In the genomic region with DNA sequence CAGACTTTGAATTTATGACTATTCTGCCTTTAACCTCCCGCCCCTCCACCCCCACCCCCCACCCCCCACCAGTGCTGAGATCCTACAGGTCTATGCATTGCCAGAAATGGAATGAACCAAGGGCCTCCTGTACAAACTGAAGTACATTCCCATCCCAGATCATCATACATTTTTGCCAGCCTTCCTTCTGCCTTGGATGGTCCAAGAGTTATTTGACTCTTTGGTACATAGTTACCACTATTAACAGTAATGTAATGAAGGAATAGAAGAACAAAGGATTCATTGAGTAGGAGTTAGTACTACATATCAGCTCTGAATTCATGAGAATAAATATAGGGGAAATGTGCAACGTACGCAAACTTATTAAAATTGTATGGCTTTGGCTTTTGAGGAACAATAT, we compare ENCODE assay signal across 7 mouse cellular contexts. TPM values are rescaled to one million over a fixed set of nuclear protein-coding genes. Genes with fewer than 3 reads are reported as not detected.
DNase-seq lines count a peak whose midpoint lies in the region; ATAC-seq and TF ChIP-seq lines count a peak whose summit lies in the region.

No protein-coding gene starts in this region.

- no peak for TF ChIP-seq POLR2A in lung, adult 2 months (IDR thresholded peaks at IDR 0.05; ENCODE audit: borderline replicate concordance, extremely low read depth, low read depth, low read length)

- peak; percentile 47; the same call in 1 of the 2 replicates for ATAC-seq in lung, embryonic 15.5 days (ENCODE audit: borderline replicate concordance, extremely low read depth, low FRiP score, low TSS enrichment)
- peak; percentile 19 for ATAC-seq in forebrain, postnatal 0 days
- 0 out of 2 replicates have a peak, but pooled peaks have one; percentile 2 for ATAC-seq in liver, embryonic 13.5 days (ENCODE audit: low read depth)
- ATAC-seq in stomach, embryonic 16.5 days (ENCODE audit: insufficient read depth, low FRiP score), result peak; percentile 23; the same call in 1 of the 2 replicates

- H3K4me1 ChIP-seq in lung, embryonic 15.5 days, result peaks cover 13% of the 10 kb centered on the region
- H3K4me1 ChIP-seq in lung, adult 2 months (ENCODE audit: control insufficient read depth, insufficient read depth, low read length), result peaks cover 9% of the 10 kb centered on the region
- H3K4me1 ChIP-seq in forebrain, postnatal 0 days (ENCODE audit: insufficient read depth), result peaks cover 11% of the 10 kb centered on the region
- peaks cover 25% of the 10 kb centered on the region for H3K4me1 ChIP-seq in liver, embryonic 13.5 days (replicated peaks)
- H3K4me1 ChIP-seq in stomach, embryonic 16.5 days (ENCODE audit: control insufficient read depth, insufficient read depth, low read length), result peaks cover 7% of the 10 kb centered on the region

- H3K4me3 ChIP-seq in lung, embryonic 15.5 days, result peak overlapping the region; percentile 83
- H3K4me3 ChIP-seq in lung, adult 2 months (replicated peaks; ENCODE audit: extremely low read depth, low read depth, low read length), result no peak overlapping the region
- peak overlapping the region; percentile 99; the same call in 1 of the 2 replicates for H3K4me3 ChIP-seq in forebrain, postnatal 0 days (ENCODE audit: low read depth, low read length)
- H3K4me3 ChIP-seq in liver, embryonic 13.5 days (replicated peaks), result no peak overlapping the region
- peak overlapping the region; percentile 99; the same call in 1 of the 2 replicates for H3K4me3 ChIP-seq in stomach, embryonic 16.5 days (replicated peaks; ENCODE audit: low read length)

- peak overlapping the region; percentile 81; the same call in 1 of the 2 replicates for H3K4me2 ChIP-seq in lung, embryonic 15.5 days
- H3K4me2 ChIP-seq in forebrain, postnatal 0 days (ENCODE audit: low read depth), result peak overlapping the region; percentile 37
- peak overlapping the region; percentile 19; the same call in 1 of the 2 replicates for H3K4me2 ChIP-seq in liver, embryonic 13.5 days
- H3K4me2 ChIP-seq in stomach, embryonic 16.5 days (ENCODE audit: low read depth, low read length), result peak overlapping the region; percentile 31

- no peak for DNase-seq in lung, adult 2 months
- no peak for DNase-seq in forebrain, postnatal 0 days
- DNase-seq in liver, embryonic 13.5 days, result no peak
- DNase-seq in frontal cortex, postnatal 10 days (ENCODE audit: low spot score in 2 of 2), result no peak
- no peak for DNase-seq in embryo, embryonic 9.5 days (ENCODE audit: extremely low spot score)

- no peaks in the 10 kb centered on the region for H3K9me3 ChIP-seq in lung, embryonic 15.5 days
- no peaks in the 10 kb centered on the region for H3K9me3 ChIP-seq in forebrain, postnatal 0 days (ENCODE audit: low read length)
- H3K9me3 ChIP-seq in liver, embryonic 13.5 days (replicated peaks), result no peaks in the 10 kb centered on the region
- no peaks in the 10 kb centered on the region for H3K9me3 ChIP-seq in stomach, embryonic 16.5 days (replicated peaks; ENCODE audit: control insufficient read depth, low read length)

- peaks cover 19% of the 10 kb centered on the region for H3K36me3 ChIP-seq in lung, embryonic 15.5 days
- H3K36me3 ChIP-seq in forebrain, postnatal 0 days (ENCODE audit: insufficient read depth), result peaks cover 19% of the 10 kb centered on the region
- peaks cover 34% of the 10 kb centered on the region for H3K36me3 ChIP-seq in liver, embryonic 13.5 days
- H3K36me3 ChIP-seq in stomach, embryonic 16.5 days (ENCODE audit: control insufficient read depth, insufficient read depth, low read length), result peaks cover 11% of the 10 kb centered on the region; the same call in 1 of the 2 replicates

- no peak overlapping the region for H3K27ac ChIP-seq in lung, embryonic 15.5 days
- peak overlapping the region; percentile 67; the same call in 1 of the 2 replicates for H3K27ac ChIP-seq in forebrain, postnatal 0 days (ENCODE audit: low read depth, low read length)
- no peak overlapping the region for H3K27ac ChIP-seq in liver, embryonic 13.5 days
- H3K27ac ChIP-seq in stomach, embryonic 16.5 days (ENCODE audit: low read length), result no peak overlapping the region

- no peak overlapping the region for H3K9ac ChIP-seq in lung, embryonic 15.5 days
- no peak overlapping the region for H3K9ac ChIP-seq in forebrain, postnatal 0 days
- H3K9ac ChIP-seq in liver, embryonic 13.5 days, result no peak overlapping the region
- no peak overlapping the region for H3K9ac ChIP-seq in stomach, embryonic 16.5 days (ENCODE audit: low read length)

- no peaks in the 10 kb centered on the region for H3K27me3 ChIP-seq in lung, embryonic 15.5 days
- H3K27me3 ChIP-seq in forebrain, postnatal 0 days (ENCODE audit: insufficient read depth, low read length), result no peaks in the 10 kb centered on the region
- 0 out of 2 replicates have a peak, but pooled peaks cover 4% of the 10 kb centered on the region for H3K27me3 ChIP-seq in liver, embryonic 13.5 days
- no peaks in the 10 kb centered on the region for H3K27me3 ChIP-seq in stomach, embryonic 16.5 days (ENCODE audit: control insufficient read depth, insufficient read depth, low read length)

- no peak for TF ChIP-seq CTCF in lung, adult 2 months (IDR thresholded peaks at IDR 0.05; ENCODE audit: insufficient read depth, low read length)
- TF ChIP-seq CTCF in forebrain, postnatal 0 days (IDR thresholded peaks at IDR 0.05; ENCODE audit: low read depth), result no peak

- whole genome bisulfite sequencing in lung, embryonic 15.5 days, result 20% methylated on average over 3 of the region's 3 CpGs
- WGBS in lung, adult 2 months, result 21% methylated on average over 3 of the region's 3 CpGs
- WGBS in forebrain, postnatal 0 days, result 19% methylated on average over 3 of the region's 3 CpGs
- WGBS in liver, embryonic 13.5 days (ENCODE audit: insufficient replicate concordance), result 23% methylated on average over 3 of the region's 3 CpGs
- 27% methylated on average over 3 of the region's 3 CpGs for WGBS in stomach, embryonic 16.5 days

RNA-seq across cellular contexts. Expression of a gene that starts 0.4 kb away (rescaled TPM):
- 56.9 and 57.3 TPM in 2 replicates for polyA plus RNA-seq in lung, embryonic 15.5 days (2015; fragmentation: Nextera tagmentation; extraction: Ambion mirVana)
- polyA plus RNA-seq in lung, adult 2 months (2012; rRNA removed), result 67.9 and 90.2 TPM in 2 replicates
- total RNA-seq in forebrain, postnatal 0 days (2014; rRNA removed), result 89.0 and 120 TPM in 2 replicates
- 25.6 and 27.9 TPM in 2 replicates for polyA plus RNA-seq in forebrain, postnatal 0 days (2015; fragmentation: Nextera tagmentation; extraction: Ambion mirVana)
- polyA plus RNA-seq in liver, embryonic 13.5 days (2015; fragmentation: Nextera tagmentation; extraction: Ambion mirVana), result 28.2 and 31.5 TPM in 2 replicates
- polyA plus RNA-seq in stomach, embryonic 16.5 days (2015; fragmentation: Nextera tagmentation; extraction: Ambion mirVana), result 42.4 and 43.8 TPM in 2 replicates

RNA-seq across cellular contexts. Expression of a gene that starts 23.7 kb away (rescaled TPM):
- polyA plus RNA-seq in lung, embryonic 15.5 days (2015; fragmentation: Nextera tagmentation; extraction: Ambion mirVana), result 0.66 and 0.83 TPM in 2 replicates
- 14.5 and 15.3 TPM in 2 replicates for polyA plus RNA-seq in lung, adult 2 months (2012; rRNA removed)
- 0.67 and 1.6 TPM in 2 replicates for total RNA-seq in forebrain, postnatal 0 days (2014; rRNA removed)
- 2.9 and 4.9 TPM in 2 replicates for polyA plus RNA-seq in forebrain, postnatal 0 days (2015; fragmentation: Nextera tagmentation; extraction: Ambion mirVana)
- polyA plus RNA-seq in liver, embryonic 13.5 days (2015; fragmentation: Nextera tagmentation; extraction: Ambion mirVana), result 1.4 and 1.6 TPM in 2 replicates
- 1.4 and 1.7 TPM in 2 replicates for polyA plus RNA-seq in stomach, embryonic 16.5 days (2015; fragmentation: Nextera tagmentation; extraction: Ambion mirVana)

RNA-seq across cellular contexts. Expression of a gene that starts 24.7 kb away (rescaled TPM):
- 15.9 and 18.0 TPM in 2 replicates for polyA plus RNA-seq in lung, embryonic 15.5 days (2015; fragmentation: Nextera tagmentation; extraction: Ambion mirVana)
- 15.3 and 29.6 TPM in 2 replicates for polyA plus RNA-seq in lung, adult 2 months (2012; rRNA removed)
- total RNA-seq in forebrain, postnatal 0 days (2014; rRNA removed), result 0.31 and 1.4 TPM in 2 replicates
- polyA plus RNA-seq in forebrain, postnatal 0 days (2015; fragmentation: Nextera tagmentation; extraction: Ambion mirVana), result 0.79 and 1.2 TPM in 2 replicates
- polyA plus RNA-seq in liver, embryonic 13.5 days (2015; fragmentation: Nextera tagmentation; extraction: Ambion mirVana), result 18.7 and 18.8 TPM in 2 replicates
- polyA plus RNA-seq in stomach, embryonic 16.5 days (2015; fragmentation: Nextera tagmentation; extraction: Ambion mirVana), result 22.7 and 22.9 TPM in 2 replicates

RNA-seq across cellular contexts. Expression of a gene that starts 27.1 kb away (rescaled TPM):
- polyA plus RNA-seq in lung, embryonic 15.5 days (2015; fragmentation: Nextera tagmentation; extraction: Ambion mirVana), result 16.2 and 16.3 TPM in 2 replicates
- 50.1 and 58.6 TPM in 2 replicates for polyA plus RNA-seq in lung, adult 2 months (2012; rRNA removed)
- total RNA-seq in forebrain, postnatal 0 days (2014; rRNA removed), result 4.0 and 4.5 TPM in 2 replicates
- polyA plus RNA-seq in forebrain, postnatal 0 days (2015; fragmentation: Nextera tagmentation; extraction: Ambion mirVana), result 3.1 and 3.5 TPM in 2 replicates
- polyA plus RNA-seq in liver, embryonic 13.5 days (2015; fragmentation: Nextera tagmentation; extraction: Ambion mirVana), result 2.6 and 3.0 TPM in 2 replicates
- 6.2 and 6.7 TPM in 2 replicates for polyA plus RNA-seq in stomach, embryonic 16.5 days (2015; fragmentation: Nextera tagmentation; extraction: Ambion mirVana)

RNA-seq across cellular contexts. Expression of a gene that starts 31.7 kb away (rescaled TPM):
- 4.5 and 4.8 TPM in 2 replicates for polyA plus RNA-seq in lung, embryonic 15.5 days (2015; fragmentation: Nextera tagmentation; extraction: Ambion mirVana)
- 27.9 and 29.9 TPM in 2 replicates for polyA plus RNA-seq in lung, adult 2 months (2012; rRNA removed)
- total RNA-seq in forebrain, postnatal 0 days (2014; rRNA removed), result 15.8 and 15.9 TPM in 2 replicates
- polyA plus RNA-seq in forebrain, postnatal 0 days (2015; fragmentation: Nextera tagmentation; extraction: Ambion mirVana), result 4.2 and 4.9 TPM in 2 replicates
- 18.5 and 21.3 TPM in 2 replicates for polyA plus RNA-seq in liver, embryonic 13.5 days (2015; fragmentation: Nextera tagmentation; extraction: Ambion mirVana)
- 6.8 and 7.0 TPM in 2 replicates for polyA plus RNA-seq in stomach, embryonic 16.5 days (2015; fragmentation: Nextera tagmentation; extraction: Ambion mirVana)

Comparison
In these comparisons a context has a peak if more than half of its experiments do, and no peak if none do; other contexts are left out.
1. H3K4me3 ChIP-seq: peak in lung, embryonic 15.5 days (single experiment), forebrain, postnatal 0 days (single experiment) and stomach, embryonic 16.5 days (single experiment); none in lung, adult 2 months (single experiment) and liver, embryonic 13.5 days (single experiment).
2. H3K4me2 ChIP-seq: peak in every context shown above with its lines; median percentile 81 in lung, embryonic 15.5 days; 37 in forebrain, postnatal 0 days; 31 in stomach, embryonic 16.5 days; 19 in liver, embryonic 13.5 days.
3. Peak in every context shown above with its lines, with median percentiles within 50 percentile points of each other: ATAC-seq.